Mouse (Mus musculus): Measurements from ENCODE around the gene Slc52a3. TPM values are rescaled to one million over a fixed set of nuclear protein-coding genes. Genes with fewer than 3 reads are reported as not detected.

Gene Slc52a3
- total and polyA plus RNA-seq, 2 experiments from 2014 or later: 2.2 to 3.5 TPM

DNA sequence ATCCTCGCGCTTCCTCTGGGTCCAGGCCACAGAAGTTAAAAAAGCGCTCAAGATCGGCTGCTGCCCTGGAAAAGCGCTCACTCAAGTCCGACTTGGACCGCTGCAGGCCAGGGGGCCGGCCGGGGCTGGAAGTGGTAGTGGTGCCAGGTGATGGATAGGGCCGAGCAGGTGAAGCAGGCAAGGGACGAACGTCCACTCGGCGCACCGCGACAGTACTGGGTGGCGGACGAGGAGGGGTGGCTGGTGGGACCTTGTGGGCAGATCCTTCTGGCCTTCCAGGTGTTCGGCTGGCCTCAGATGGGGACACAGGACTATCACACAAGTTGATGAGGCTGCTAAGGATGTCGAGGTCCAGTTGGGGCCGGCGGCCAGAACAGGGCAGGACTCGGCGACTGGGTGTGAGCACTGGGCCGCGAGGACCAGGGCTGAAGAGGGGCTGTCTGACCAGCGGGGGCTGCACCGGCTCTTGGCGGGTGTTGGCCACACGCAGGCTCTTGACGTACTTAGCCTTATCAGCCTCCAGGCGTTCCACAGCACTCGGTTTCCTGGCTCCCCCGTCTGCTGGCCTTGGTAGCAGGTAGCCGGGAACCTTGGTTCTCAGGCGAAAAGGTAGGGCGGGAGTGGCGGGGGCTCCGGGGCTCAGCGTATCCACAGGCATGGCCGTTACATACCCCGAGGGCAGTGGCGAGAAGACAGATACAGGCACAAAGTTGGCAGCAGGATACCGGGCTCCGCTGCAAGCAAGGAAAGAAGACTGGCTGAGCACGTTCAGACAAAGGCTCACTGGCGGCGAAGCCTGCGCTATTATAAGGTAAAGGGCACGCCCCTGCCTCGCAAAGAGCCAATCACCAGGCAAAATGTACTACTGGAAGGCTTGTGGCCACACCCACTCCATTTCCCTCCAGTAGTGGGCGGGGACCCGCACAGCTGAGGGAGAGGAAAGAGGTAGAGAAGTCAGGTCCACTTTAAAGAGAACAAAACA, 25.8 kb upstream of the Slc52a3 start:
- H3K27me3 ChIP-seq (ENCODE audit: insufficient read depth, low read length): no peaks in the 10 kb centered on the region
- no peaks in the 10 kb centered on the region for H3K36me3 ChIP-seq (ENCODE audit: insufficient read depth, low read length)
- no peaks in the 10 kb centered on the region for H3K9me3 ChIP-seq (ENCODE audit: low read length)
- peak; percentile 34 for TF ChIP-seq CTCF (IDR thresholded peaks at IDR 0.05)
- H3K4me1 ChIP-seq (ENCODE audit: insufficient read depth, low read length): peaks cover 25% of the 10 kb centered on the region; the same call in 1 of the 2 replicates
- H3K27ac ChIP-seq (ENCODE audit: low read depth, low read length): peak overlapping the region; percentile 73
- peak; percentile 88 for ATAC-seq (ENCODE audit: low FRiP score)
- peak overlapping the region; percentile 72 for H3K4me2 ChIP-seq (ENCODE audit: low read depth, low read length, poor library complexity, severe bottlenecking)
- peak overlapping the region; percentile 38 for H3K4me3 ChIP-seq (ENCODE audit: low read depth, low read length)
- peak overlapping the region; percentile 65 for H3K9ac ChIP-seq (replicated peaks; ENCODE audit: low read length, poor library complexity, severe bottlenecking)
- DNase-seq (ENCODE audit: low spot score): peak; percentile 95
- WGBS: 43% methylated on average over 53 of the region's 53 CpGs

- H3K4me1 ChIP-seq (ENCODE audit: insufficient read depth, low read length): peaks cover 25% of the 10 kb centered on the region; the same call in 1 of the 2 replicates
- no peaks in the 10 kb centered on the region for H3K36me3 ChIP-seq (ENCODE audit: insufficient read depth, low read length)
- DNase-seq (ENCODE audit: low spot score) (no peak), ATAC-seq (ENCODE audit: low FRiP score) (no peak)
- no peak overlapping the region for H3K27ac ChIP-seq (ENCODE audit: low read depth, low read length)
- 85% methylated on average over 5 of the region's 5 CpGs for WGBS
- no peak overlapping the region for H3K9ac ChIP-seq (replicated peaks; ENCODE audit: low read length, poor library complexity, severe bottlenecking)
- H3K4me3 ChIP-seq (ENCODE audit: low read depth, low read length): no peak overlapping the region
- H3K27me3 ChIP-seq (ENCODE audit: insufficient read depth, low read length): no peaks in the 10 kb centered on the region
- 0 out of 2 replicates have a peak overlapping the region, but pooled peaks have one; percentile 72 for H3K4me2 ChIP-seq (ENCODE audit: low read depth, low read length, poor library complexity, severe bottlenecking)
- no peaks in the 10 kb centered on the region for H3K9me3 ChIP-seq (ENCODE audit: low read length)
- TF ChIP-seq CTCF (IDR thresholded peaks at IDR 0.05): no peak
These were observed 24.6 kb upstream of the Slc52a3 start for GRCm38 (mm10) chr2:151971748-151972147.

DNA sequence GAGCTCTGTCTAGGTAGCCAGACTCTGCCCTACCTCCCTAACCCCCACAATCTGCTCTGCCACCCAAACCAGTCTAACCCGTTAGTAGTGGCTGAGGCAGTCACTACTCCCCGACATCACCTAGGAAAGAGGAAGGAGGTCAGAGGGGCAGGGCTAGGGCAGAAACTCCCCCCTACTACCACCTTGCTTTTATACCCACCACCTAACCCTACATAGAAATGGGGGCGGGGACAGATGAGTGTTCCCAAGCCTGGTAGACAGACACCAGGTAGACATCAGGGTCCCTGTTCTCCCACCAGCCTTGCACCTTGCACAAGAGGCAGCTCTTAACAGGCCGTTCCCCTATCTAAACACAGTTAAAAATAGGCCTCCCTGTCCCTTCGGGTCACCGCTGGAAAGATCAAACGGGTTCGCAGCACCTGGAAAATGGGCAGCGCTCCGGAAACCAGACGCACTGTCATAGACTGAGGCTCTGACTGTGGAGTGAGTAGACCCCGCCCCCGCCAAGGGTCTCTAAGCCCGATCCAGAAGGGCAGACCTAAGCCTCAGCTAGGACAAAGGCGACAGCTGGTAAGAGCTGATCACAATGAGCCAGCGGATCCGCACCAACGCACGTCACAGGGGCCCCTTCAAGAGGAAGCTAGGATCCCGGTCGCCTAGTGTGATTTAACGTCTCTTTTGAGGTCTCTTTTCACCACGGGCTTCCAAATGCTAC, 23.3 kb upstream of the Slc52a3 start:
- Histone ChIP-seq H3K4me2 (ENCODE audit: low read depth, low read length, poor library complexity, severe bottlenecking) (peak overlapping the region; percentile 45), H3K4me3 (ENCODE audit: low read depth, low read length) (peak overlapping the region; percentile 25), H3K9ac (replicated peaks; ENCODE audit: low read length, poor library complexity, severe bottlenecking) (no peak overlapping the region; the same call in 1 of the 2 replicates), H3K27me3 (ENCODE audit: insufficient read depth, low read length) (no peaks in the 10 kb centered on the region), H3K9me3 (ENCODE audit: low read length) (no peaks in the 10 kb centered on the region), H3K4me1 (ENCODE audit: insufficient read depth, low read length) (peaks cover 16% of the 10 kb centered on the region; the same call in 1 of the 2 replicates), H3K36me3 (ENCODE audit: insufficient read depth, low read length) (no peaks in the 10 kb centered on the region), H3K27ac (ENCODE audit: low read depth, low read length) (no peak overlapping the region)
- no peak for TF ChIP-seq CTCF (IDR thresholded peaks at IDR 0.05)
- WGBS: 13% methylated on average over 23 of the region's 23 CpGs
- DNase-seq (ENCODE audit: low spot score) (peak; percentile 69), ATAC-seq (ENCODE audit: low FRiP score) (0 out of 2 replicates have a peak, but pooled peaks have one; percentile 14)

DNA sequence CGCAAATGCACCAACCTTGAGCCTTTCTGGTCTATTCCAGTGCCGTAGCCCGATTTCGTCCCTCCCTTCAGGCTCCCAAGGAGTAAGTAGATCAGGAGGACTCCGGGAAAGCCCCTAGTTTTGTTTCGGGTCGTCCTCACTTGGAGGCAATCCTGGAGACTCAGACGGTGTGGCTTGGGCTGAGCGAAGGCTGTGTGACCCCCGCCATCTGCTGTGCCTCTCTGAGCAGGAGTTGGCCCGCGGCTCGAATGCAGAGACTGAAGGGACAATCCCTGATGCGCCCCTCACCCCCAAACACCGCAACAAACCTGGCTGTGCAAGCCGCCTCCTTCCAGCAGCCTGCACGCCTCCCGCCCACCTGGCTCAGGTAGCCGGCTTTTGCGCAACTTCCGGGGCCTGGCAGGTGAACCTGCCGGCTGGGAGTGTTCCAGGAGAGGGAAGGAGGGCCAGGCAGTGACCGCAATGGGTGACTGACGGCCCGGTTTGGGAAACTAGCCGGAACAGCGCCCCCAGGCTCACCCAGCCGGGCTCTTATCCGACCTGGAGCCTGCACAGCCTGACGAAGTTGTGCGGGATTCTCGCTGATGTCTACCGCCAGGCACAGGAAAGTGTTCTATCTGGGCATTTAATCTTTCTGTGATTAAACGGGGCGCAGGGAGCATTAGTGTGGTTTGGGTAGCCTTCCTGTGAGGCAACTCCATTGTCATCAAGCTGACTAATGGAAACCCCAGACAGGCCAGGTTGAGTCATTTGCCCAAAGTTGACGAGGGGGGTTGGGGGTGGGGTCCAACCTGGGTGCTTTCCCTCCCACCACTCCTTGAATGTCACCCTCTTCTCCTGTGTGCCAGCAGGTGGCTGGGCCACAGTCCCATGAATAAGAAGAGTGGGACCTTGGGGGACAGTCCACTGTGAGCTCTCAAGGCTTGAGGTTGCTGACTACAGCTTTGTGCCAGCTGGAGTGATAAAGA, 22.4 kb upstream of the Slc52a3 start:
- peak overlapping the region; percentile 45 for H3K4me2 ChIP-seq (ENCODE audit: low read depth, low read length, poor library complexity, severe bottlenecking)
- H3K27ac ChIP-seq (ENCODE audit: low read depth, low read length): no peak overlapping the region
- peaks cover 17% of the 10 kb centered on the region for H3K4me1 ChIP-seq (ENCODE audit: insufficient read depth, low read length)
- peak; percentile 32 for TF ChIP-seq CTCF (IDR thresholded peaks at IDR 0.05)
- H3K9me3 ChIP-seq (ENCODE audit: low read length): no peaks in the 10 kb centered on the region
- H3K4me3 ChIP-seq (ENCODE audit: low read depth, low read length): peak overlapping the region; percentile 25
- H3K27me3 ChIP-seq (ENCODE audit: insufficient read depth, low read length): no peaks in the 10 kb centered on the region
- peak overlapping the region; percentile 15; the same call in 1 of the 2 replicates for H3K9ac ChIP-seq (replicated peaks; ENCODE audit: low read length, poor library complexity, severe bottlenecking)
- DNase-seq (ENCODE audit: low spot score) (no peak), ATAC-seq (ENCODE audit: low FRiP score) (0 out of 2 replicates have a peak, but pooled peaks have one; percentile 2)
- 7% methylated on average over 36 of the region's 36 CpGs for WGBS
- H3K36me3 ChIP-seq (ENCODE audit: insufficient read depth, low read length): no peaks in the 10 kb centered on the region

GRCm38 (mm10) chr2:151975295-151975694, 21.0 kb upstream of the Slc52a3 start:
- H3K4me1 ChIP-seq (ENCODE audit: insufficient read depth, low read length): peaks cover 18% of the 10 kb centered on the region
- DNase-seq (ENCODE audit: low spot score): no peak
- 88% methylated on average over 5 of the region's 5 CpGs for WGBS

More at GRCm38 (mm10) chr2:151975295-151975694, 21.0 kb upstream of the Slc52a3 start:
- H3K36me3 ChIP-seq (ENCODE audit: insufficient read depth, low read length): no peaks in the 10 kb centered on the region
- no peak overlapping the region for H3K9ac ChIP-seq (replicated peaks; ENCODE audit: low read length, poor library complexity, severe bottlenecking)
- no peak overlapping the region for H3K27ac ChIP-seq (ENCODE audit: low read depth, low read length)
- no peaks in the 10 kb centered on the region for H3K9me3 ChIP-seq (ENCODE audit: low read length)
- peak; percentile 36; the same call in 1 of the 2 replicates for TF ChIP-seq CTCF (IDR thresholded peaks at IDR 0.05)
- no peak overlapping the region for H3K4me3 ChIP-seq (ENCODE audit: low read depth, low read length)
- ATAC-seq (ENCODE audit: low FRiP score): no peak
- H3K27me3 ChIP-seq (ENCODE audit: insufficient read depth, low read length): no peaks in the 10 kb centered on the region
- H3K4me2 ChIP-seq (ENCODE audit: low read depth, low read length, poor library complexity, severe bottlenecking): no peak overlapping the region

Data from midbrain, postnatal 0 days (tissue).